ENCODE assay signal across 20 mouse cellular contexts in genomic region chr11:77195360-77196109, GRCm38 (mm10). TPM values are rescaled to one million over a fixed set of nuclear protein-coding genes. Genes with fewer than 3 reads are reported as not detected.
A peak's percentile ranks its signal among the peaks of the same experiment; 100 is the strongest.
DNase-seq lines count a peak whose midpoint lies in the region; ATAC-seq and TF ChIP-seq lines count a peak whose summit lies in the region.
"Had no signal": no experiment of that assay in that cellular context is flagged by ENCODE, and none has a peak within 500 bp of the region (broad histone marks: within the 10 kb centered on the region; RNA-seq: fewer than 3 reads in every experiment).

No protein-coding gene starts in this region.

- intact Hi-C loops in heart, adult 2 months (cut with DNase I) = no loop called here
- intact Hi-C loops in heart, postnatal 10 days (cut with DNase I) = no loop called here

- no peak overlapping the region for H3K4me3 ChIP-seq in heart, embryonic 16.5 days (ENCODE audit: low read length)
- H3K4me3 ChIP-seq in heart, adult 2 months = no peak overlapping the region
- H3K4me3 ChIP-seq in small intestine, adult 2 months (ENCODE audit: low read depth, low read length) = no peak overlapping the region
- H3K4me3 ChIP-seq: forebrain, embryonic 13.5 days; gastrocnemius, adult 2 months; limb, embryonic 10.5 days; midbrain, embryonic 12.5 days; myocyte had no signal

- TF ChIP-seq CTCF in heart, adult 2 months (IDR thresholded peaks at IDR 0.05) = no peak
- TF ChIP-seq CTCF in brain, embryonic 14.5 days (IDR thresholded peaks at IDR 0.05; ENCODE audit: borderline replicate concordance, extremely low read depth, insufficient read depth, insufficient read length) = no peak
- TF ChIP-seq CTCF in small intestine, adult 2 months (IDR thresholded peaks at IDR 0.05; ENCODE audit: extremely low read depth, insufficient read length, insufficient replicate concordance, low read depth, low read length) = no peak

- peak overlapping the region; percentile 13; the same call in 1 of the 2 replicates for H3K4me2 ChIP-seq in heart, embryonic 16.5 days (ENCODE audit: low read depth, low read length)
- H3K4me2 ChIP-seq: forebrain, embryonic 13.5 days; midbrain, embryonic 12.5 days had no signal

- WGBS in heart, embryonic 16.5 days = 43% methylated on average over 11 of the region's 11 CpGs
- 62% methylated on average over 11 of the region's 11 CpGs for WGBS in heart, adult 2 months
- WGBS in small intestine, adult 2 months = 48% methylated on average over 11 of the region's 11 CpGs

- no peak for TF ChIP-seq EP300 in heart, adult 2 months (IDR thresholded peaks at IDR 0.05; ENCODE audit: insufficient read depth, low read depth, low read length)

- no peaks in the 10 kb centered on the region for H3K27me3 ChIP-seq in heart, embryonic 16.5 days (ENCODE audit: control insufficient read depth, insufficient read depth, low read length)
- H3K27me3 ChIP-seq in heart, adult 2 months (ENCODE audit: control insufficient read depth, insufficient read depth, low read length) = no peaks in the 10 kb centered on the region
- no peaks in the 10 kb centered on the region for H3K27me3 ChIP-seq in small intestine, adult 2 months (ENCODE audit: control insufficient read depth, insufficient read depth, low read length)

- no peaks in the 10 kb centered on the region for H3K36me3 ChIP-seq in heart, embryonic 16.5 days (ENCODE audit: control insufficient read depth, insufficient read depth)
- H3K36me3 ChIP-seq in heart, adult 2 months (ENCODE audit: control insufficient read depth, insufficient read depth, low read length) = no peaks in the 10 kb centered on the region
- H3K36me3 ChIP-seq in small intestine, adult 2 months (ENCODE audit: control insufficient read depth, insufficient read depth, low read length) = no peaks in the 10 kb centered on the region
- H3K36me3 ChIP-seq: limb, embryonic 10.5 days; midbrain, embryonic 12.5 days had no signal

- H3K79me2 ChIP-seq in heart, adult 2 months (replicated peaks; ENCODE audit: control insufficient read depth, insufficient read depth, low read length) = no peaks in the 10 kb centered on the region

- H3K9me3 ChIP-seq in heart, embryonic 16.5 days (replicated peaks; ENCODE audit: control insufficient read depth, low read length) = no peaks in the 10 kb centered on the region
- H3K9me3 ChIP-seq: forebrain, embryonic 13.5 days; limb, embryonic 10.5 days; midbrain, embryonic 12.5 days had no signal

- no peak for TF ChIP-seq POLR2A in heart, adult 2 months (IDR thresholded peaks at IDR 0.05; ENCODE audit: insufficient read depth, low read depth, low read length)
- TF ChIP-seq POLR2A in brain, embryonic 14.5 days (IDR thresholded peaks at IDR 0.05; ENCODE audit: borderline replicate concordance, extremely low read depth, insufficient read depth, insufficient read length, poor library complexity, severe bottlenecking) = no peak
- TF ChIP-seq POLR2A in small intestine, adult 2 months (IDR thresholded peaks at IDR 0.05; ENCODE audit: low read depth, low read length) = no peak

- H3K4me1 ChIP-seq in heart, embryonic 16.5 days (ENCODE audit: control insufficient read depth, insufficient read depth, low read length) = peaks cover 31% of the 10 kb centered on the region
- peaks cover 3% of the 10 kb centered on the region for H3K4me1 ChIP-seq in heart, adult 2 months (ENCODE audit: control insufficient read depth, insufficient read depth, low read length)
- H3K4me1 ChIP-seq in small intestine, adult 2 months (ENCODE audit: control insufficient read depth, insufficient read depth, insufficient read length, low read length) = peaks cover 16% of the 10 kb centered on the region

- H3K27ac ChIP-seq in heart, embryonic 16.5 days (ENCODE audit: low read length) = peak overlapping the region; percentile 76
- no peak overlapping the region; the same call in 1 of the 2 replicates for H3K27ac ChIP-seq in heart, adult 2 months
- peak overlapping the region; percentile 90 for H3K27ac ChIP-seq in small intestine, adult 2 months (ENCODE audit: insufficient read depth, low read depth, low read length)
- H3K27ac ChIP-seq: forebrain, embryonic 13.5 days; gastrocnemius, adult 2 months; hindbrain, postnatal 0 days; midbrain, embryonic 12.5 days had no signal

- H3K9ac ChIP-seq in heart, embryonic 16.5 days (ENCODE audit: low read length) = no peak overlapping the region
- no peak overlapping the region for H3K9ac ChIP-seq in heart, adult 2 months (ENCODE audit: low read depth, low read length)
- H3K9ac ChIP-seq: forebrain, embryonic 13.5 days; midbrain, embryonic 12.5 days had no signal

- no peak for DNase-seq in heart, adult 2 months
- peak; percentile 62 for DNase-seq in brain, embryonic 14.5 days (ENCODE audit: low read depth)
- peak; percentile 20 to 23 for DNase-seq in heart, postnatal 10 days
- no peak for DNase-seq in thymus, postnatal 36 days
- DNase-seq in right cerebral cortex, adult 18-20 months = no peak
- DNase-seq: adrenal gland, postnatal 10 days; cerebellum, adult 9-10 months; embryo, embryonic 11 days; gastrocnemius, adult 2 months; layer of hippocampus, postnatal 36 days; lung, adult 2 months; lung, postnatal 4 days had no signal

- ATAC-seq in heart, embryonic 16.5 days (replicated peaks; ENCODE audit: extremely low read depth, insufficient read depth, low FRiP score) = no peak
- ATAC-seq: CD4-positive, CD25-positive, alpha-beta regulatory T cell, adult 4 months; forebrain, embryonic 13.5 days; hindbrain, postnatal 0 days had no signal

RNA-seq across cellular contexts. Expression of gene Efcab5, which starts 6.8 kb away (rescaled TPM):
- polyA plus RNA-seq in heart, embryonic 16.5 days (2015; fragmentation: Nextera tagmentation; extraction: Ambion mirVana) = 0.35 and 0.44 TPM in 2 replicates
- under 1 TPM; 0.20 to 0.52 TPM for total RNA-seq in heart, adult 2 months (2021)
- polyA plus RNA-seq in heart, adult 2 months (2012; rRNA removed) = 0.44 and 0.45 TPM in 2 replicates
- 1.9 and 2.9 TPM in 2 replicates for polyA plus RNA-seq in brain, embryonic 14.5 days (2012; rRNA removed)
- total RNA-seq in heart, postnatal 10 days (2021) = under 1 TPM; 0.57 to 0.69 TPM
- 0.27 and 1.1 TPM in 2 replicates for polyA plus RNA-seq in small intestine, adult 2 months (2012; rRNA removed)

RNA-seq across cellular contexts. Expression of gene Ssh2, which starts 20.6 kb away (rescaled TPM):
- polyA plus RNA-seq in heart, embryonic 16.5 days (2015; fragmentation: Nextera tagmentation; extraction: Ambion mirVana) = 25.1 and 25.5 TPM in 2 replicates
- 10 to 100 TPM; 73.7 to 76.5 TPM for total RNA-seq in heart, adult 2 months (2021)
- polyA plus RNA-seq in heart, adult 2 months (2012; rRNA removed) = 22.6 and 42.0 TPM in 2 replicates
- polyA plus RNA-seq in brain, embryonic 14.5 days (2012; rRNA removed) = 19.5 and 28.5 TPM in 2 replicates
- total RNA-seq in heart, postnatal 10 days (2021) = 10 to 100 TPM; 97.0 to 97.2 TPM
- 3.1 and 5.3 TPM in 2 replicates for polyA plus RNA-seq in small intestine, adult 2 months (2012; rRNA removed)

Comparison
In these comparisons a context has a peak if more than half of its experiments do, and no peak if none do; other contexts are left out.
1. DNase-seq: peak in brain, embryonic 14.5 days (single experiment) and heart, postnatal 10 days (2 of 2); none in heart, adult 2 months (0 of 2), thymus, postnatal 36 days (0 of 2) and right cerebral cortex, adult 18-20 months (single experiment).